Mouse (Mus musculus) midbrain, embryonic 15.5 days (tissue): ENCODE data around the gene Casz1. TPM values are rescaled to one million over a fixed set of nuclear protein-coding genes. Genes with fewer than 3 reads are reported as not detected.

Source experiments
- ATAC-seq: fragments of 200-750 bp; cut with Nextera tagmentation; replicated peaks from 2 replicates; pipeline ENCODE4 v1.8.0; 2017; ENCODE audit warnings: moderate TSS enrichment
- H3K27ac ChIP-seq: fragments of 300-500 bp; sonication (generic); 2 replicates; pipeline ENCODE4 v1.5.1; 2015; ENCODE audit warnings: mild to moderate bottlenecking, inconsistent platforms
- H3K27me3 ChIP-seq: fragments of 300-500 bp; sonication (generic); replicated peaks from 2 replicates; pipeline ENCODE4 v1.6.1; 2015; ENCODE audit warnings: inconsistent platforms
- H3K36me3 ChIP-seq: fragments of 300-500 bp; sonication (generic); replicated peaks from 2 replicates; pipeline ENCODE4 v1.6.1; 2015; ENCODE audit warnings: inconsistent platforms
- H3K4me1 ChIP-seq: fragments of 300-500 bp; sonication (generic); 2 replicates; pipeline ENCODE4 v1.6.1; 2015; ENCODE audit warnings: inconsistent platforms
- H3K4me2 ChIP-seq: fragments of 300-500 bp; sonication (generic); 2 replicates; pipeline ENCODE4 v1.6.1; 2015; ENCODE audit warnings: inconsistent platforms, mild to moderate bottlenecking, moderate library complexity
- H3K4me3 ChIP-seq: fragments of 300-500 bp; sonication (generic); 2 replicates; pipeline ENCODE4 v1.5.1; 2015; ENCODE audit warnings: mild to moderate bottlenecking, inconsistent platforms
- H3K9ac ChIP-seq: fragments of 300-500 bp; sonication (generic); 2 replicates; pipeline ENCODE4 v1.6.1; 2015; ENCODE audit warnings: mild to moderate bottlenecking, inconsistent platforms
- H3K9me3 ChIP-seq: fragments of 300-500 bp; sonication (generic); 2 replicates; pipeline ENCODE4 v1.6.1; 2016; ENCODE audit warnings: inconsistent platforms
- WGBS: fragments of 180-500 bp; shearing (Covaris S2); methylation state at CpG from one replicate; pipeline ENCODE4 v1.1.7; 2015; ENCODE audit warnings: mixed read lengths; 5-methylcytosine and 5-hydroxymethylcytosine counted together
- polyA plus RNA-seq: library from polyadenylated mRNA; unstranded; fragments of >200 nt; fragmentation: Nextera tagmentation; extraction: Ambion mirVana; gene quantifications from 2 replicates; pipeline ENCODE4 v1.2.1, GENCODE M21; 2015

Casz1 gene
- polyA plus RNA-seq, 1 experiment from 2014 or later = 2.8 TPM

GRCm38 (mm10) chr4:148830350-148830749, 26.1 kb downstream of the Casz1 start:
- Histone ChIP-seq H3K4me2 (no peak overlapping the region), H3K9ac (no peak overlapping the region)
- 0 out of 2 replicates have a peak, but pooled peaks have one; percentile 45 for ATAC-seq

GRCm38 (mm10) chr4:148833245-148833990, 29.2 kb downstream of the Casz1 start:
- Histone ChIP-seq H3K27ac (no peak overlapping the region), H3K27me3 (peaks cover 3% of the 10 kb centered on the region; the same call in 1 of the 2 replicates), H3K9me3 (no peaks in the 10 kb centered on the region), H3K4me3 (no peak overlapping the region), H3K36me3 (no peaks in the 10 kb centered on the region), H3K4me1 (peaks cover 18% of the 10 kb centered on the region), H3K4me2 (no peak overlapping the region), H3K9ac (no peak overlapping the region)
- no peak for ATAC-seq
- WGBS = 78% methylated on average over 21 of the region's 21 CpGs

More at GRCm38 (mm10) chr4:148830350-148830749, 26.1 kb downstream of the Casz1 start:
- Histone ChIP-seq H3K27me3 (peaks cover 3% of the 10 kb centered on the region; the same call in 1 of the 2 replicates), H3K36me3 (no peaks in the 10 kb centered on the region), H3K4me3 (no peak overlapping the region), H3K4me1 (0 out of 2 replicates have a peak, but pooled peaks cover 4% of the 10 kb centered on the region), H3K9me3 (no peaks in the 10 kb centered on the region), H3K27ac (no peak overlapping the region)
- 55% methylated on average over 7 of the region's 7 CpGs for WGBS

GRCm38 (mm10) chr4:148836391-148836790, 32.2 kb downstream of the Casz1 start:
- ATAC-seq = no peak
- H3K4me2 ChIP-seq = no peak overlapping the region
- WGBS = 19% methylated on average over 6 of the region's 6 CpGs
- H3K27me3 ChIP-seq = peaks cover 3% of the 10 kb centered on the region; the same call in 1 of the 2 replicates
- H3K9me3 ChIP-seq = no peaks in the 10 kb centered on the region
- no peak overlapping the region for H3K4me3 ChIP-seq
- H3K4me1 ChIP-seq = peaks cover 18% of the 10 kb centered on the region
- H3K27ac ChIP-seq = no peak overlapping the region
- H3K36me3 ChIP-seq = no peaks in the 10 kb centered on the region
- H3K9ac ChIP-seq = no peak overlapping the region

- Histone ChIP-seq H3K4me1 (peaks cover 18% of the 10 kb centered on the region), H3K9me3 (no peaks in the 10 kb centered on the region), H3K27me3 (peaks cover 3% of the 10 kb centered on the region; the same call in 1 of the 2 replicates), H3K4me2 (no peak overlapping the region), H3K36me3 (no peaks in the 10 kb centered on the region), H3K27ac (no peak overlapping the region), H3K4me3 (no peak overlapping the region), H3K9ac (no peak overlapping the region)
- WGBS = 42% methylated on average over 9 of the region's 9 CpGs
- no peak for ATAC-seq
These were observed 32.8 kb downstream of the Casz1 start for GRCm38 (mm10) chr4:148837046-148837445.

- 79% methylated on average over 6 of the region's 6 CpGs for WGBS
- H3K9me3 ChIP-seq = no peaks in the 10 kb centered on the region
- H3K9ac ChIP-seq = no peak overlapping the region
- peaks cover 18% of the 10 kb centered on the region for H3K4me1 ChIP-seq
- no peak overlapping the region for H3K27ac ChIP-seq
- no peak overlapping the region for H3K4me2 ChIP-seq
- H3K27me3 ChIP-seq = peaks cover 3% of the 10 kb centered on the region; the same call in 1 of the 2 replicates
- no peak for ATAC-seq
- no peak overlapping the region for H3K4me3 ChIP-seq
- no peaks in the 10 kb centered on the region for H3K36me3 ChIP-seq
These were observed 33.4 kb downstream of the Casz1 start for GRCm38 (mm10) chr4:148837644-148838043.

- H3K4me1 ChIP-seq = peaks cover 15% of the 10 kb centered on the region
- WGBS = 66% methylated on average over 6 of the region's 6 CpGs
- H3K27me3 ChIP-seq = peaks cover 5% of the 10 kb centered on the region; the same call in 1 of the 2 replicates
- H3K4me3 ChIP-seq = no peak overlapping the region
- no peaks in the 10 kb centered on the region for H3K36me3 ChIP-seq
- no peak overlapping the region for H3K9ac ChIP-seq
- no peak overlapping the region for H3K27ac ChIP-seq
- H3K4me2 ChIP-seq = no peak overlapping the region
- ATAC-seq = no peak
- no peaks in the 10 kb centered on the region for H3K9me3 ChIP-seq
These were observed 38.1 kb downstream of the Casz1 start for GRCm38 (mm10) chr4:148842302-148842701.

- Histone ChIP-seq H3K4me3 (no peak overlapping the region), H3K27ac (no peak overlapping the region), H3K27me3 (peaks cover 10% of the 10 kb centered on the region; the same call in 1 of the 2 replicates), H3K9me3 (no peaks in the 10 kb centered on the region), H3K4me2 (no peak overlapping the region), H3K4me1 (peaks cover 12% of the 10 kb centered on the region), H3K9ac (no peak overlapping the region), H3K36me3 (no peaks in the 10 kb centered on the region)
- ATAC-seq = no peak
- 16% methylated on average over 7 of the region's 7 CpGs for WGBS
These were observed 40.7 kb downstream of the Casz1 start for GRCm38 (mm10) chr4:148844921-148845320.

GRCm38 (mm10) chr4:148846203-148846602, 42.0 kb downstream of the Casz1 start:
- H3K4me1 ChIP-seq = peaks cover 12% of the 10 kb centered on the region
- no peak overlapping the region for H3K9ac ChIP-seq
- no peaks in the 10 kb centered on the region for H3K36me3 ChIP-seq
- 54% methylated on average over 9 of the region's 9 CpGs for WGBS
- ATAC-seq = no peak
- H3K9me3 ChIP-seq = no peaks in the 10 kb centered on the region
- H3K27ac ChIP-seq = no peak overlapping the region
- H3K4me3 ChIP-seq = no peak overlapping the region
- no peak overlapping the region for H3K4me2 ChIP-seq
- H3K27me3 ChIP-seq = peaks cover 10% of the 10 kb centered on the region; the same call in 1 of the 2 replicates

- WGBS = 69% methylated on average over 11 of the region's 11 CpGs
- Histone ChIP-seq H3K9me3 (no peaks in the 10 kb centered on the region), H3K9ac (no peak overlapping the region), H3K27ac (no peak overlapping the region), H3K4me1 (peaks cover 18% of the 10 kb centered on the region), H3K4me3 (no peak overlapping the region), H3K27me3 (peaks cover 10% of the 10 kb centered on the region; the same call in 1 of the 2 replicates), H3K4me2 (no peak overlapping the region), H3K36me3 (no peaks in the 10 kb centered on the region)
- ATAC-seq = no peak
These were observed 42.5 kb downstream of the Casz1 start for GRCm38 (mm10) chr4:148846724-148847123.

GRCm38 (mm10) chr4:148847636-148848035, 43.4 kb downstream of the Casz1 start:
- 82% methylated on average over 9 of the region's 9 CpGs for WGBS
- no peak overlapping the region for H3K27ac ChIP-seq

GRCm38 (mm10) chr4:148849437-148849836, 45.2 kb downstream of the Casz1 start:
- 86% methylated on average over 6 of the region's 6 CpGs for WGBS
- Histone ChIP-seq H3K4me1 (peaks cover 26% of the 10 kb centered on the region), H3K27me3 (0 out of 2 replicates have a peak, but pooled peaks cover 12% of the 10 kb centered on the region), H3K9me3 (no peaks in the 10 kb centered on the region), H3K4me3 (no peak overlapping the region), H3K4me2 (no peak overlapping the region), H3K27ac (no peak overlapping the region), H3K9ac (no peak overlapping the region), H3K36me3 (no peaks in the 10 kb centered on the region)
- ATAC-seq = no peak

More at GRCm38 (mm10) chr4:148847636-148848035, 43.4 kb downstream of the Casz1 start:
- Histone ChIP-seq H3K4me3 (no peak overlapping the region), H3K9ac (no peak overlapping the region), H3K4me2 (no peak overlapping the region), H3K36me3 (no peaks in the 10 kb centered on the region), H3K9me3 (no peaks in the 10 kb centered on the region), H3K4me1 (peaks cover 22% of the 10 kb centered on the region), H3K27me3 (peaks cover 13% of the 10 kb centered on the region; the same call in 1 of the 2 replicates)
- no peak for ATAC-seq

GRCm38 (mm10) chr4:148853057-148853456, 48.8 kb downstream of the Casz1 start:
- Histone ChIP-seq H3K27me3 (peaks cover 13% of the 10 kb centered on the region), H3K9ac (no peak overlapping the region), H3K4me3 (no peak overlapping the region), H3K27ac (no peak overlapping the region), H3K9me3 (no peaks in the 10 kb centered on the region), H3K4me1 (peaks cover 33% of the 10 kb centered on the region), H3K4me2 (no peak overlapping the region), H3K36me3 (no peaks in the 10 kb centered on the region)
- ATAC-seq = no peak
- WGBS = 72% methylated on average over 4 of the region's 4 CpGs
